Mouse (Mus musculus) cerebellum, postnatal 36 days (tissue): ENCODE measurements around the gene Olfr1504.
"Not testable (repeated sequence)": the region's sequence is repeated elsewhere in the genome, so short reads cannot be mapped to it uniquely, and the experiment has no call there.

ENCODE experiments used
- DNase-seq, 2 experiments: peaks; one replicate each; pipeline ENCODE4 v3.0.0; 2021 to 2022; ENCODE audit warnings: mixed read lengths in 2 of 2

Gene Olfr1504

DNA sequence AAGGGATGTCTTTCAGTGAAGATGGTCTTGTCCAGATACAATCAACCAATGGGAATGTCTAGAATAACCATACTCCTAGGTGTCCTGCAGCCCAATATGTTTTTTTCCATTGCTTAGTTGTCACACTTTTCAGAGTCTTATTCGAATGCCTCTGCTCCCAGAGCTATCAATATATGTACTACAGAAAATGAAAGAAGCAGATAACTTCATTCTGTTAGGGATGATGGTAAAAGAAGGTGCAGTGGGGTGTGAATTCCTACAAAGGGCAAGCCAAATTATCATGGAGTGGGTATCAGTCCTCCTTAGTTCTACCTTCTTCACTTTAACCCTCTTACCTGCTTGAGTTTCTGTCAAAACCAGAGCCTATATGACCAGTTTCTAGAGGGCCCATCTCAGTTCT is at the start of gene Olfr1504:
Gene Olfr1504 (minus strand): TSS at position 101 of the 400 bp plus-strand sequence.
- no peak for DNase-seq

DNA sequence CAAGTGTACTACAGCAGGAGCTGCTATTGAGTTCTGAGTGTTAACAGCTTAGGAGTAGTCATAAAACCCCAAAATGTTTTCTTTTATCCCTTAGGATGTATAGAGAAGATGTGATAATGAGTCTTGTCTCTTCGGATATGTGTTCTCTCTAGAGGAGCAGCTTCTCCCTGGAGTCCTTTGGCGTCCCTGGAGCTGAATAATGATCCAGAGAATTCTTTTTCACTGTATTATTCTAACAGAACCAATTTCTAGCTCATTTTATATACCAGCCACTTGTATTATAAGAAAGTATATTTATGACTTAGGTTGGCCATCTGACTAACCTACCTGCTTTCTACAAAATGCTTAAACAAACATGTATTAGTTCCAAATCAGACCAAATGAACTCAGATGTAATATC is 15.5 kb upstream of the Olfr1504 start, which contains the start of gene Olfr1505:
Gene Olfr1505 (plus strand): TSS at position 301 of the 400 bp plus-strand sequence.
- DNase-seq = no peak

DNA sequence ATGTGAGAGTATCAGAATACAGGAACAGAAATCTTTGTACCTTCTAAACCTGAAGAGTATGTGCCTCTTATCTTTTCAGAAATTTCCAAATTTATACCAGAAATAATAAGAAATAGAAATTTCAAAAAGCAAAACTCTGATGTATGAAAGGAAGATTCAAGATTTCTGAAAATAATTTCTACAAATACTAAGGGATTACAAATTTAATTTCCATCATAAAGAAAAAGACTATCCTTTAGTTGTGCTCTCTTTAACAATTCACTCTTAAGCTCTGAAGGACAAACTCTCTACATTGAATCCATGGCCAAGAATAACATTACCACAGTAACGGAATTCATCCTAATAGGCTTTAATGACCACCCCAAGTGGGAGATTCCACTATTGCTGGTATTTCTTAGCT is 36.2 kb downstream of the Olfr1504 start, which contains the start of gene Olfr1502:
Gene Olfr1502 (plus strand): TSS at position 301 of the 400 bp plus-strand sequence.
- DNase-seq = no peak

DNA sequence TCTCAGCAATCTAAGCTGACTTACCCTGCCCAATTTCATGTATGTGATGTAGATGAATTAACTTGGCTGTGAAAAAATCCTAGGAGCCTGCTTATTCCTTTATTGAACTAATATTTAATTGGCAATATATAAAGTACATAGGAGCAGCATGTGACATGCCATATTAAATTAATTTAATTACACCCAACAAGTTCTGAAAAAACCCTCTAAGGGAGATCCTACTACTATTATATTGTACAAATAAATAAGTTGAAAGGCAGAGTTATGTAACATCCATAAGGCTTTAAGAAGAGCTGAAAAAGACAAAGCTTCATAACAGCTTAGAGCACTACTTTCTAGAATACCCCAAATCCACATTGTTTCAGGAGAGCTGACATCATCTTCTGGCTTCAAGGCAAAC is 47.1 kb downstream of the Olfr1504 start, which contains the start of gene Olfr1501:
Gene Olfr1501 (minus strand): TSS at position 101 of the 400 bp plus-strand sequence.
- DNase-seq = not testable (repeated sequence)
